Mouse (Mus musculus) neutrophil, adult 5-6 weeks (primary cell): ENCODE data around the gene C2cd5. TPM values are rescaled to one million over a fixed set of nuclear protein-coding genes. Genes with fewer than 3 reads are reported as not detected.
A peak's percentile ranks its signal among the peaks of the same experiment; 100 is the strongest.
"Not testable (repeated sequence)": the region's sequence is repeated elsewhere in the genome, so short reads cannot be mapped to it uniquely, and the experiment has no call there.

Experiments
- ATAC-seq: fragments of 151-379, 151-347 bp; 2 replicates; pipeline ENCODE4 v1.8.0; 2017; ENCODE audit warnings: mild to moderate bottlenecking, moderate TSS enrichment; ENCODE audit not compliant: insufficient number of reproducible peaks, poor library complexity, low FRiP score, severe bottlenecking; ENCODE audit errors: extremely low read depth
- total RNA-seq: library from RNA; stranded (forward); fragments of 200-1000 nt; gene quantifications from 2 replicates; pipeline ENCODE4 v1.2.3, GENCODE M21; 2017

Gene C2cd5
- total RNA-seq, 1 experiment from 2014 or later = 43.1 TPM

- no peak for ATAC-seq
These were observed 105.9 kb downstream of the C2cd5 start for GRCm38 (mm10) chr6:142993705-142994698.

GRCm38 (mm10) chr6:142992971-142993370 is 107.0 kb downstream of the C2cd5 start:
- ATAC-seq = no peak

DNA sequence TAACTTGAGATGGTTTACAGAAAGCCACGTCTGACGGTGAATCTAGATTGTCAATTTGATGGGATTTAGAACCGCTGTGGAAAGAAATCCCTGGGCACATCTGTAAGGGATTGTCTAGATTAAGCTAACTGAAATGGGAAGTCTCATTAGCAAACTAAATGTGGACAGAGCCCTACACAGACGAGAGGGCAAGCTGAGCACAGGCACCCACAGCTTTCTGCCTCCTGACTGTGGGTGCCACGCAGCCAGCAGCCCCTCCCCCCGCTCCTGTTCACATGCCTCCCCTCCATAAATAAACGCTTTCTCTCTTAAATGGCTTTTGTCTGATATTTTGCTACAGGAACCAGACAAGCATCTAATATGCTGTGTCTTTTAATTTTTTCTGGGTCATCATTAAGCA is 107.8 kb downstream of the C2cd5 start:
- no peak for ATAC-seq

DNA sequence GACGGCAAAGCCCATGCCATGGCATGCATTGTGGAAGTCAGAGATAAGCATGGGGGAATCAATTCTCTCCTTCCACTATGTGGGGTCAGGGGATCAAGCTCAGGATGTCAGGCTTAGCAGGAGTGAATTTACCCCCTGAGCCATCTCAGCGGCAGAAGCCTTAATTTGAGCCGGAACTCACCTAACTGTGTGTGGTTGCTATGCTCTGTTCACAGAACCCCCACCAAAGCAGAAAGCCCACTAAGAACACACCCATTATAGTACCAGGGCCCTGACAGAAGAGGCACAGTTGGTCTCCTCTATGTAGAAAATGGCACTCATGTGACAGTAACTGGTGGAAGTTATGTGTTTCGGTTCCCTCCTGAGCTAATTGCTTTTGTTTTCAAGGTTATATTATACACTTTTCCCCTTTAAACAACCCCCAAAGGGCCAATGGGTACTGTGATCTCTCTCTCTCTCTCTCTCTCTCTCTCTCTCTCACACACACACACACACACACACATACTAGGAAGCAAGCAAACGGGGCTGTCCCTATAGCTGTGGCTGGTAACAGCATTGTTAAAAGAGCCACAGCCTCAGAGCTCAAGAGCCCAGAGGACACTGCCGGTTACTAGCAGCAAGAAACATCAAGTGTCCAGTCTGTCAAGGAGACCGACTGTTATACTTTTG is 108.4 kb downstream of the C2cd5 start:
- peak; percentile 39 for ATAC-seq

DNA sequence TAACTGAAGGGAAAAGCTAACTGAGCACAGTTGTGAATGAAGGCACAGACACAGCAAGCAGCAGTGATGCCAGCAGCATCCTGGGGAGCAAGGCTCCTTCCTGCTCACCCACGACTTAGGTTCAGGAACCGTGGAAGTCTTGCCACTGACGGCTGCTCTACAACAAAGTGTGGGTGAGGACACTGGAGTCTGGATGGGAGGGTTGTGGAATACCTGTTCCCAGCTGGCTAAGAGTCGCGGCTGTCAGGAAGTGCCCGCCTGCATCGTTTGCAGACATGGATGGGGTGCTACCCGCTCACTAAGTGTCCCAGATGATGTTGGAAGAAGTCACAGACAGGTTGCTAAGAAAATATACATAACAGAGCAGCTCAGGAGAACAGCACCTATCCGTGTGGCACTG is 109.4 kb downstream of the C2cd5 start:
- ATAC-seq = no peak

DNA sequence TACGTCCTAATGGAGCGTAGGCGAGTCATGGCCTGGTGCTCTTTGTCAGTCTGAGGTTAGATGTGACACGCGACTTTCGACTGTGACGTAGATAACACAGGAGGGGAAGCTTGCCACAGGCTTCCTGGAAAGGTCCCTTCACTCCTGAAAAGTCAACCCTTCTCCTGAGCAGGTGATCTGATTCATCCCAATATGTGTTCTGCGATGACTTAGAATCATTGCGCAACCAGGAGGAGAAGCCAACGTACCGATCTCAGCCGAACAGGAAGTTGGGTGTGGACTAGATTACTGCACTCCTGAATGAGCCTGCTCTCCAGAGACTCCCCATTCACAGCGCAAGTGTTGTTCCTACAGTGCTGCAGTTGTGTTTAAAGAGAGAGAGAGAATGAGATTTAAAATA is 110.4 kb downstream of the C2cd5 start:
- no peak for ATAC-seq

- ATAC-seq = peak; percentile 65
These were observed 111.2 kb downstream of the C2cd5 start for GRCm38 (mm10) chr6:142988753-142989152.

DNA sequence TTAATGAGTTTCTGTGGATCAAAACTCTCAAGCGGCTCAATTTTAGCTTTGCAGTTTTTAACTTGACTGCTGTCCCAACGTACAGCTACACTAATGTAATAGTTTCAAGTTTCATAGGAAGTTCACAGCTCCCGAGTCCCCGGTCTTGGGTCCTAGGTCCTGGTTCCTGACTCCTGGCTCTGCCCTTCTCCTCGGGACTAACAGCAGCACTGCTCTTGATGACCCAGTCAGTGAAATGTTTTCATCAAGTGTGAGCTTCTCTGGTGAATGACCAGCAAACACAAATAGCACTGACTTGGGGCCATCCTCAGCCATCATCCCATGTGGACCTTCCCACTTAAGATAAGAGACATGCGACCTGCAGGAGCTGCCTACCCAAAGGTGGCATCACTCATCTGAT is 111.7 kb downstream of the C2cd5 start:
- no peak for ATAC-seq

DNA sequence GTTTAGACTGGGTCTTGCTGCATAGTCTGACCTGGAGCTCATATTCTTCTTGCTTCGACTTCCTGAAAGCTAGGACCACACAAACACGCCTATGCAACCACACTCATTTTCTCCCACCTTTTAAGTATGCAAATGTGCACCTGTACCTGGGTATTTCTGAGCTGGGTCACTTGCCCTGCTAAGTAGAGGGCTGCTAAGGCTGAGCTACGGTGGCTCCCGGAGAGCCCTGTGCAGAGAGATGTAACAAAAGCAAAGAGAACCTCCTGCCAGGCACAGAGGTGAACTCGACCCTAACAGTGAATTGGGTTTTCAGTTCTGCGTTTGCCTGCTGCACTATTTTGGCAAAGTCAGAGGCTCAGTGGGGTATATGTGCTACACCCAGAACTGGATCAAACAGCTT is 112.3 kb downstream of the C2cd5 start:
- no peak for ATAC-seq

DNA sequence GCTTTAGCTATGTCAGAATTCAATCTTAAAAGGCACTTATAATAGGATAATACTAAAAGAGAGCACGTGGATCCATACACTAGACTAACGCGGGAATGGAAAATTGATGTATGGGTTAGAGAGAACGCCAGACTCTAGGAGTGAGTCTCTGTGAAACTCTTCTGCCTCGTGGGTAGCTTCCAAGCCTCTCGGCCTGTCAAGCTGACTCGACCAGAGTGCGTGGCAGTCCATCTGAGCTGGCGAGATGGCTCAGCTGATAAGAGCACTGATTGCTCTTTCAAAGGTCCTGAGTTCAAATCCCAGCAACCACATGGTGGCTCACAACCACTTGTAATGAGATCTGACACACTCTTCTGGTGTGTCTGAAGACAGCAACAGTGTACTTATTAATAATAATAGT is 113.2 kb downstream of the C2cd5 start:
- ATAC-seq = not testable (repeated sequence)

DNA sequence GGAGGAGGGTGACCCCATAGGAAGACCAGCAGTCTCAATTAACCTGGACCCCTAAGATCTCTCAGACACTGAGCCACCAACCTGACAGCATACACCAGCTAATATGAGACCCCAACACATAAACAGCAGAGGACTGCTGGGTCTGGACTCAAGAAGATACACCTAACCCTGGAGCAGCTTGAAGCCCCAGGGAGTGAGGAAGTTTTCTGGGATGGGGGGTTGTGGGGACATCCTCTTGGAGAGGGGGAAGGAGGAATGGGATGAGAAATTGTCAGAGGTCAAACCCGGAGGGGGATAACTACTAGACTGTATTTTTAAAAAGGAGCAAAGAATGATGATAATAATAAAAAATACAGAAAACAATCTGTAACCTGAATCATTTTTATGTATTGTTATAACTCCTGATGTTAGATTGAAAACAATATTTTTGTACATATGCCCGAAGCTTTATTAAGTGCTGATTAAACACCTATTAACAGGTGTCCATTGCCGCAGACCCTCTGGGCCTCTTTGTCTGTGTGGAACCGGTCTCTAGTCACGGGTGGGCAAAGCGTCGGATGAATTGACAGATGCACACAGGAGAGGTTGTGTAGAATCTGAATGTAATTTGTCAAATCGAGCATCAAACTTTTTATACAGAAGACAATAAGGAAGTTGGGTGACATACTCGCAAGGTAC is 114.2 kb downstream of the C2cd5 start:
- ATAC-seq = not testable (repeated sequence)

DNA sequence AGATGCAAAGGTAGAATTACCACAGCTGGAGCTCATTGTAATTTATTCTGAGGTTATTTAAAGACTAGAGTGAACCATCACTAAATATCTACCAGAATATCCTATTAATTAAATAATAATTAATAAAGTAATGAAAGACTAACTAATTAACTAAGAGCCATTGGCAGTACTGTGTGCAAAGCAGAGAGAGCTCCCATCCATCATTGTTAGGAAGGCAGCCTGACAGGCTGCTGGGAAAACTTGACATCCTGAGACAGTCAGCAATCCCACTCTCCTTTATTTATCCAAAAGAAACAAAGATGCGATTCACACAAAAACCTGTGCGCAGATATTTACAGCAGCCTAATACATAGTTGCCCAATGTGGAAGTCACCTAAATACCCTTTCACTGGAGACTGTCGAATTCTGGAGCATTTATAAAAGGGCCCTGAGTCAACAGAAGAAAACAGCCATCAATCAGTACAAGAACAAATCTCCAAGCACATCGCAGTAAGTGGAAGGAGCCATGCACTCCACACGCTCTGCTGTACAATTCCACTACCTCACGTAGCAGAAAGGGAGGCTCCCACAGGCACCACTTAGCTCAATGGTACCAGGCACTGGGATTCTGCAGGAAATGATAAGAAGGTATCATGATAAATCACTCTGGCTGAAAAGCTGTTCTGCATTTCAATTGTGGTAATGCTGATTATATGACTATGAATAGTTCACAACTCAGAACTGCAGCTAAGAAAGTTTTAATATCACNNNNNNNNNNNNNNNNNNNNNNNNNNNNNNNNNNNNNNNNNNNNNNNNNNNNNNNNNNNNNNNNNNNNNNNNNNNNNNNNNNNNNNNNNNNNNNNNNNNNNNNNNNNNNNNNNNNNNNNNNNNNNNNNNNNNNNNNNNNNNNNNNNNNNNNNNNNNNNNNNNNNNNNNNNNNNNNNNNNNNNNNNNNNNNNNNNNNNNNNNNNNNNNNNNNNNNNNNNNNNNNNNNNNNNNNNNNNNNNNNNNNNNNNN is 120.0 kb downstream of the C2cd5 start:
- no peak for ATAC-seq

DNA sequence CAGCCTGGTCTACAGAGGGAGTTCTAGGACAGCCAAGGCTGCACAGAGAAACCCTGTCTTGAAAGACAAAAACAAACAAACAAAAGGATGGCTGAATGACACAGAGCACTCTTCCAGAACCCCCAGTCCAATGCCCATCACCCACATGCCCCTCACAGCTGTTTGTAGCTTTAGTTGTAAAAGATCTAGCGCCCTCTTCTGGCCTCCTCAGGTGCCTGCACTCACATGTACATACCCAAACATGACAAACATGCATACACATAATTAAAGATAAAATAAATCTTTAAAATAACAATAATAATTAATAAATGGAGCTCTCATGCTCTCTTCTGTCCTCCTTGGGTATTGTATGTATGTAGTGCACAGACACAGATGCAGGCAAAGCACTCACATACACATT is 122.7 kb downstream of the C2cd5 start:
- no peak for ATAC-seq

- ATAC-seq = no peak
These were observed 126.7 kb downstream of the C2cd5 start for GRCm38 (mm10) chr6:142973289-142973688.

DNA sequence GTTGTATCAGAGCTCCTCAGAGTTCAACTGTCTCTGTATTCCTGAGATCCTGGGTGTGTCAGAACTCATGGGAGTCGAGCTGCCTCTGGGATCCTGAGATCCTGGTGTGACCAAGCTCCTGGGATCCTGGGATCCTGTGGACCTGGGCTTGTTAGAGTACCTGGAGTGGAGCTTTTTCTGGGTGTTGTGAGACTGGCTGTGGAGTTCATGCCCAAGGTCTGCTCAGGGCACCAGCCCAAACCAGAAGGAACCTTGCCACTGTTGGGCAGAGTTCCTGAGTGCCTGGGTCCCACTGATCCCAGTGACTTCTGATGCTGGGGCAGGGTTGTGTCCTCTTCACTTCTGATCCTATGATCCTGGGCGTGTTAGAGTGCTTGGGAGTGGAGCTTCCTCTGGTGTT is 127.7 kb downstream of the C2cd5 start:
- ATAC-seq = no peak

DNA sequence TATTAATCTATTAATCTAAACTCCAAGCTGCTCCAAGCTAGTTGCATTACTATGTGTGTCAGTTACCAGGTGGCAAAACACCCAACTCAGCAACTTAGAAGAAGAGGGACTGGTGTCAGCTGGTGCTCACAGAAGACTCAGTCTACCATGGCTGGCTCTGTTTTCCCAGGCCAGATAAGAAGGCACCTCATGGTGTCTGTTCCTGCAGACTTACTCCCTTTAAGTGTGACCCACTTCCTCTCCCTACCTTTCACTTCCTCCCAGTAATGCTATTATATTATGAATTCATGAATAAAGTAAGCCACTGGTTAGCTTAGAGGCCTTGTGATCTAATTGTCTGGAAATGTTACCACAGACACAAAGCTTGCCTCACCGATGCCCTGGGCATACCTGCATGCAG is 132.5 kb downstream of the C2cd5 start:
- ATAC-seq = no peak

DNA sequence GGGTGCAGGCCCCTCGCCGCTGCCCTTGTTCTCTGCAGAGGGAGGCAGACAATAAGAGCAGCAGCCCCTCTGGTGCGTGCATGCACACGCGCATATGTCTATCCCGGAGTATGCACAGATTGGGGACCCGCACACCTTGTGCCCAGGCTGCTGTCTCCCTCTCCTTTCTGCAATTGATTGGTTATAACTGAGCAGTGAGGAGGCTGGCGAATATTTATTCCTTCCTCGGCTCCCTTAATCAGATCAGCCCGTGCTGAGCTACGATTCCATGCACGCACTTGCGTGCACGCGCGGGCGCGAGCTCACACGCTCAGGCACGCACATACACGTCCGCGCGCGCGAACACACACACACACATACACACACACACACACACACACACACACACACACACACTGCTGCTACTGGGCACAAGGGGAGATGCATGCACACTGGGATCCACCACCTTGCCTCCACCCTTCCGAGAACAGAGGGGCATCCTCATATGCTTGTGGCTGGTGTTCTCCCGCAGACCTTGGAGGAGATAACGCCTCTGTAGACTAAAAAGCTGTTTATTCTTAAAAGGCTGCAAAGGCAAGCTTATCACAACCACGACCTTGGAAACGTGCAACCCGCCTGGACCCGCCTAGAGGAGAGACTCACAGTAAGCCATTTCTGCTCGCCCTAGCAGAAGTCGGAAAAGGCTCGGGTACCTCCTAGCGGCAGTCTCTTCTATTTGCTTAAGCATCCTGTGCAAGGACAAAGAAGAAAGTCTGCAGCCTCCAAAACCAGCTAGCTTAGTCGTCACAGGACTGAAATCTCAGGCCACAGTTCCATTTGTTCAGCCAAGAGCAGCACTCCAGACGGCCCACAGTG is 135.2 kb downstream of the C2cd5 start:
- ATAC-seq = peak; percentile 55; the same call in 1 of the 2 replicates

DNA sequence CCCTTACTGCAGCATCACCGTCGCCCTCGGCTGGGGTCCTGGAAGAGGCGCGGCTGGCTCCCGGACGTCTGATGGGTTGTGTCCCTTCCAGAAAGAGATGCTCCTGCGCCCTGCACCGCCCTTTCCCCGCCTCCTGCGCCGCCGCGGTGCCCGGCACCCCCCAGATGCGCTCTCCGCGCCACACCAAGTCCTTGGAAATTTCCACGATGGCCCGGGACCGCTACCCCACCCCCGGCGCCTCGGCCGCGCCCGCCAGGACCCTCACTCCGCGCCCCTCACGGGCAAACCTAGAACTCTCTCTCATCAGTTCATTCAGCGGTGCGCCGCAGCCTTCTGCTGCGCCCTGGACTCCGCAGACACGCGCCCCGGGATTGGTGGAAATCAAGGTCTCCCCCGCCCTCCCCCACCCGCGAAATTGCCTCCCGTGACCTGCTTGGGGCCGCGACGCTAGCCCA is 135.8 kb downstream of the C2cd5 start, which contains the start of gene St8sia1:
Gene St8sia1, minus strand, starts transcription at position 377 of the 455 bp plus-strand sequence.
- no peak for ATAC-seq
